Mouse (Mus musculus): ENCODE results near the gene Lce6a. TPM values are rescaled to one million over a fixed set of nuclear protein-coding genes. Genes with fewer than 3 reads are reported as not detected.
A peak's percentile ranks its signal among the peaks of the same experiment; 100 is the strongest.

The Lce6a gene
- polyA plus RNA-seq, 1 experiment from 2014 or later = not detected

DNA sequence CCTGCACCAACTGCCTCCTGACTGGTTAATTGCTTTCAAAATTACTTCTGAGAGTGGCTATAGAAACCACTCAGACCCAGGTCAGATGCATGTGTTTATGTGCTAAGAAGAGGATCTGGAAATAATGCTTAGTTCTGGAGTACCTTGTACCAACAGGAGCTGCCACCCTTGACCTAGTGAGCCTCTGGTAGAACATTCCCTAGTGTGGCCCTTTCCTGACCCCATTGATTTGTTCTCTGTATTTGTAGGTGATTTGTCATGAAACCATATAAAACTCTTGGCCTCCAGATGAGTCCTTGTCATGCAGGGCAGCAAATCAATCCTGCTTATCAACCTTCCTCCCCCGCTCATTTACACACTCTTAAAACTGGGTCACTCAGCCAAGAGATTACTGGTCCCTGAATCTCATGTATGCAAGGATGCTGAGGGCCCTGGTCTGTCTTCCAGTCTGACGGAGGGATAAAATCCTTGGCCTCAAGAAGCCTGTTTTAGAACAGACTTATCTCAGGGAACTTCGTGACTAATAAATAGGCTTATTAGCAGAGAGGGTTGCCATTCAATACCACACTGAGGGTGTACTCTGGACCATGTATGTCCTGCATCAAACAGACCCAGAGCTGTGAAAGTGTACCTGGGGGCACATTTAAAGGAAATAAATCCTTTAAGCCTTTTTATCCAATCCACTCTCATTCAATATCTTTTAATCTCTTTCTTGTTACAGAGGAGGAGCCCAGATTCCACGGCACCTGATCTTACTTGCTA is 42.6 kb downstream of the Lce6a start:
- H3K4me3 ChIP-seq (ENCODE audit: low read depth, low read length) = no peak overlapping the region
- H3K9me3 ChIP-seq (ENCODE audit: low read length) = no peaks in the 10 kb centered on the region
- H3K27ac ChIP-seq (ENCODE audit: low read depth) = peak overlapping the region; percentile 45; the same call in 1 of the 2 replicates
- H3K36me3 ChIP-seq (replicated peaks; ENCODE audit: insufficient read depth, low read length) = no peaks in the 10 kb centered on the region
- 55% methylated on average over 4 of the region's 4 CpGs for WGBS (ENCODE audit: insufficient replicate concordance)
- H3K4me1 ChIP-seq (ENCODE audit: insufficient read depth) = peaks cover 4% of the 10 kb centered on the region; the same call in 1 of the 2 replicates
- TF ChIP-seq EP300 (IDR thresholded peaks at IDR 0.05; ENCODE audit: low read depth) = peak; percentile 40; the same call in 1 of the 2 replicates
- no peak for TF ChIP-seq CTCF (IDR thresholded peaks at IDR 0.05; ENCODE audit: low read depth)
- peak; percentile 25 for DNase-seq
- peak; percentile 95 for ATAC-seq
- H3K9ac ChIP-seq (replicated peaks) = no peak overlapping the region
- H3K27me3 ChIP-seq (ENCODE audit: insufficient read depth, low read length) = no peaks in the 10 kb centered on the region
- H3K4me2 ChIP-seq (ENCODE audit: low read depth, low read length) = no peak overlapping the region

DNA sequence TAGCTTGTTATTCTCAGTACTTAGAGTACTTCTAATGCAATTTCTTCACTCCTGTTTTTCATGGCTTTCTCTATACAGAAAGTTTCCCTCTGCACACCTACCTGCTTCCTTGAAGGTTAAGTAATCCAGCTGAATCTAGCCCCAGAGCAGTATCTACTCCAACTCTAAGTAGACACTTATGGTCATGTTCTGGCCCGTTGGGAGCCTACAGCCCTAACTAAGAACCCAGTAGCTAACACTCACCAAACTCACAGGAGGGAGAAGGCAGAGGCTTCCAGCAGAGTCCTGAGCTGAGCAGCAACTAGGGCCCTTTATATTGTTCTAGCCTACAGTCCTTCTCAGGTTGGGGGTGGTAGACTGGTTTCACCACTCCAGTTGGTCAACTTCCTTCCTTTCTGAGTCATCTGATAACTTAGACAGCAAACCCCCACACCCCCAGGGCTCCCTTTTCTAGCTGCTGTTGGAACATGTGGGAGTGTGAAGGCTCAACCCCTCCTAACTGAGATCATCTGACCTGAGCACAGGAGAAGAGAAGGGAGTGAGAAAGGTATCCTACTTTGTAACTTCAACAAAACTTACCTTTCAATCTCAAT is 47.9 kb downstream of the Lce6a start, which contains the start of gene Ivl:
Gene Ivl, minus strand, starts transcription at position 287 of the 593 bp plus-strand sequence.
- no peak for TF ChIP-seq CTCF (IDR thresholded peaks at IDR 0.05; ENCODE audit: low read depth)
- TF ChIP-seq EP300 (IDR thresholded peaks at IDR 0.05; ENCODE audit: low read depth) = no peak
- DNase-seq (no peak), ATAC-seq (no peak)
- H3K36me3 ChIP-seq (replicated peaks; ENCODE audit: insufficient read depth, low read length) = no peaks in the 10 kb centered on the region
- no peaks in the 10 kb centered on the region; the same call in 1 of the 2 replicates for H3K4me1 ChIP-seq (ENCODE audit: insufficient read depth)
- H3K9ac ChIP-seq (replicated peaks) = no peak within 1 kb of the TSS
- WGBS (ENCODE audit: insufficient replicate concordance) = 32% methylated on average over 1 of the region's 1 CpGs
- H3K4me3 ChIP-seq (ENCODE audit: low read depth, low read length) = no peak within 1 kb of the TSS
- H3K27ac ChIP-seq (ENCODE audit: low read depth) = no peak within 1 kb of the TSS
- H3K9me3 ChIP-seq (ENCODE audit: low read length) = no peaks in the 10 kb centered on the region
- no peak within 1 kb of the TSS for H3K4me2 ChIP-seq (ENCODE audit: low read depth, low read length)
- no peaks in the 10 kb centered on the region for H3K27me3 ChIP-seq (ENCODE audit: insufficient read depth, low read length)

DNA sequence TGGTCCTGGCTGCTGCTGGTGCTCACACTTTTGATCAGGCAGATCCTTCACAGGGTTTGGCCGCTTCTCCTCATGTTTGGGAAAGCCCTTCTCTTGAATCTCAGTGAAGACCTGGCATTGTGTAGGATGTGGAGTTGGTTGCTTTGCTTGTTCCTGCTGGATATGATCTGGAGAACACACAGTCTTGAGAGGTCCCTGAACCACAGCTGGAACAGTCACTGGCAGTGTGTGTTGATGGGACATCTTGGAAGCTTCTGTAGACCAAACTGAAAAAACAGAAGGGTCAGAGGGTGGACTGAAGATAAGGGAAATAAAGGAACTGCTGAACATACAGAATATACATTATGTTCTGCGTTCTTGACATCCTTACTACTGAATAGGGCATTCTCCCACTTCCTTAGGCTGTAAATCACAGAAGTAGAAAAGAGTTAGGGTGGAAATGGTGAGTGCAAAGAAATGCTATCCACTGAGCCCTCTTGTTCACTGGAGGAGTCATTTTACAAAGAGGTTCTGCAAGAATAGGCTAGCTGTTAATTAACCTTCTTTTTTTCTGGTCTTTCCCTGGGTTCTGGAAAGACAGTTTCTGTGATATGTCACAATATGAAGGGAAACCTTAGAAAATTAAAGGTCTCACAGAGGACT is 48.8 kb downstream of the Lce6a start:
- H3K4me1 ChIP-seq (ENCODE audit: insufficient read depth) = no peaks in the 10 kb centered on the region
- no peaks in the 10 kb centered on the region for H3K9me3 ChIP-seq (ENCODE audit: low read length)
- WGBS (ENCODE audit: insufficient replicate concordance) = 35% methylated on average over 2 of the region's 2 CpGs
- ATAC-seq (no peak), DNase-seq (no peak)
- H3K27me3 ChIP-seq (ENCODE audit: insufficient read depth, low read length) = no peaks in the 10 kb centered on the region
- no peak overlapping the region for H3K4me3 ChIP-seq (ENCODE audit: low read depth, low read length)
- no peak for TF ChIP-seq EP300 (IDR thresholded peaks at IDR 0.05; ENCODE audit: low read depth)
- TF ChIP-seq CTCF (IDR thresholded peaks at IDR 0.05; ENCODE audit: low read depth) = no peak
- H3K36me3 ChIP-seq (replicated peaks; ENCODE audit: insufficient read depth, low read length) = no peaks in the 10 kb centered on the region
- no peak overlapping the region for H3K4me2 ChIP-seq (ENCODE audit: low read depth, low read length)
- no peak overlapping the region for H3K9ac ChIP-seq (replicated peaks)
- no peak overlapping the region for H3K27ac ChIP-seq (ENCODE audit: low read depth)

Other genes starting within 250 kb of the Lce6a start
- not detected in 2 replicates for gene Sprr2h, start 236.0 kb downstream of the Lce6a start, polyA plus RNA-seq (2015; fragmentation: Nextera tagmentation; extraction: Ambion mirVana)
- gene Sprr2i, start 213.7 kb downstream of the Lce6a start, polyA plus RNA-seq (2015; fragmentation: Nextera tagmentation; extraction: Ambion mirVana) = not detected in 2 replicates
- gene Sprr2j-ps, start 203.6 kb downstream of the Lce6a start, polyA plus RNA-seq (2015; fragmentation: Nextera tagmentation; extraction: Ambion mirVana) = not detected in 2 replicates
- gene Gm9774, start 192.2 kb downstream of the Lce6a start, polyA plus RNA-seq (2015; fragmentation: Nextera tagmentation; extraction: Ambion mirVana) = 4.1 and 4.5 TPM in 2 replicates
- gene Sprr2k, start 189.1 kb downstream of the Lce6a start, polyA plus RNA-seq (2015; fragmentation: Nextera tagmentation; extraction: Ambion mirVana) = 0.18 TPM in 1 of 2 replicates, not detected in the other
- not detected in 2 replicates for gene Sprr1b, start 182.9 kb downstream of the Lce6a start, polyA plus RNA-seq (2015; fragmentation: Nextera tagmentation; extraction: Ambion mirVana)
- gene Sprr3, start 162.9 kb downstream of the Lce6a start, polyA plus RNA-seq (2015; fragmentation: Nextera tagmentation; extraction: Ambion mirVana) = not detected in 2 replicates
- 0.14 TPM in 1 of 2 replicates, not detected in the other for gene Sprr1a, start 135.8 kb downstream of the Lce6a start, polyA plus RNA-seq (2015; fragmentation: Nextera tagmentation; extraction: Ambion mirVana)
- not detected in 2 replicates for gene Sprr4, start 121.2 kb downstream of the Lce6a start, polyA plus RNA-seq (2015; fragmentation: Nextera tagmentation; extraction: Ambion mirVana)
- not detected in 2 replicates for gene 2310046K23Rik, start 87.1 kb downstream of the Lce6a start, polyA plus RNA-seq (2015; fragmentation: Nextera tagmentation; extraction: Ambion mirVana)
- not detected in 2 replicates for gene Ivl, start 47.9 kb downstream of the Lce6a start, polyA plus RNA-seq (2015; fragmentation: Nextera tagmentation; extraction: Ambion mirVana)
- gene Smcp, start 32.7 kb downstream of the Lce6a start, polyA plus RNA-seq (2015; fragmentation: Nextera tagmentation; extraction: Ambion mirVana) = 5.1 and 6.3 TPM in 2 replicates
- not detected in 2 replicates for gene 2210017I01Rik, start 14.2 kb downstream of the Lce6a start, polyA plus RNA-seq (2015; fragmentation: Nextera tagmentation; extraction: Ambion mirVana)
- gene Lce1a1, start 26.6 kb upstream of the Lce6a start, polyA plus RNA-seq (2015; fragmentation: Nextera tagmentation; extraction: Ambion mirVana) = not detected in 2 replicates
- not detected in 2 replicates for gene Lce1b, start 35.3 kb upstream of the Lce6a start, polyA plus RNA-seq (2015; fragmentation: Nextera tagmentation; extraction: Ambion mirVana)
- not detected in 2 replicates for gene Lce1a2, start 48.7 kb upstream of the Lce6a start, polyA plus RNA-seq (2015; fragmentation: Nextera tagmentation; extraction: Ambion mirVana)
- not detected in 2 replicates for gene Lce1c, start 57.6 kb upstream of the Lce6a start, polyA plus RNA-seq (2015; fragmentation: Nextera tagmentation; extraction: Ambion mirVana)
- gene Lce1d, start 65.5 kb upstream of the Lce6a start, polyA plus RNA-seq (2015; fragmentation: Nextera tagmentation; extraction: Ambion mirVana) = not detected in 2 replicates
- gene Lce1e, start 87.4 kb upstream of the Lce6a start, polyA plus RNA-seq (2015; fragmentation: Nextera tagmentation; extraction: Ambion mirVana) = not detected in 2 replicates
- not detected in 2 replicates for gene Lce1f, start 98.7 kb upstream of the Lce6a start, polyA plus RNA-seq (2015; fragmentation: Nextera tagmentation; extraction: Ambion mirVana)
- gene Gm38119, start 117.4 kb upstream of the Lce6a start, polyA plus RNA-seq (2015; fragmentation: Nextera tagmentation; extraction: Ambion mirVana) = not detected in 2 replicates
- not detected in 2 replicates for gene Lce1g, start 130.7 kb upstream of the Lce6a start, polyA plus RNA-seq (2015; fragmentation: Nextera tagmentation; extraction: Ambion mirVana)
- gene Lce1h, start 143.4 kb upstream of the Lce6a start, polyA plus RNA-seq (2015; fragmentation: Nextera tagmentation; extraction: Ambion mirVana) = not detected in 2 replicates
- not detected in 2 replicates for gene Lce1i, start 157.2 kb upstream of the Lce6a start, polyA plus RNA-seq (2015; fragmentation: Nextera tagmentation; extraction: Ambion mirVana)
- not detected in 2 replicates for gene Lce1j, start 168.9 kb upstream of the Lce6a start, polyA plus RNA-seq (2015; fragmentation: Nextera tagmentation; extraction: Ambion mirVana)
- not detected in 2 replicates for gene Lce1k, start 186.2 kb upstream of the Lce6a start, polyA plus RNA-seq (2015; fragmentation: Nextera tagmentation; extraction: Ambion mirVana)
- gene Kprp, start 205.6 kb upstream of the Lce6a start, polyA plus RNA-seq (2015; fragmentation: Nextera tagmentation; extraction: Ambion mirVana) = not detected in 2 replicates
- gene Lce1l, start 229.6 kb upstream of the Lce6a start, polyA plus RNA-seq (2015; fragmentation: Nextera tagmentation; extraction: Ambion mirVana) = not detected in 2 replicates
- not detected in 2 replicates for gene 2310050C09Rik, start 248.6 kb upstream of the Lce6a start, polyA plus RNA-seq (2015; fragmentation: Nextera tagmentation; extraction: Ambion mirVana)